Mouse (Mus musculus) erythroid progenitor cell, adult 5-6 weeks (primary cell): Measurements from ENCODE around the gene Haghl. TPM values are rescaled to one million over a fixed set of nuclear protein-coding genes. Genes with fewer than 3 reads are reported as not detected.

Experiments
- ATAC-seq: replicated peaks from 2 replicates; pipeline ENCODE4 v1.8.0; 2016; ENCODE audit warnings: moderate number of reproducible peaks, mild to moderate bottlenecking, moderate TSS enrichment, inconsistent platforms; ENCODE audit not compliant: poor library complexity, low FRiP score, severe bottlenecking
- total RNA-seq, 2 experiments: library from RNA; stranded (forward) in 1 of 2; stranded (reverse) in 1 of 2; fragments of 150-400 nt in 1 of 2; fragments of 186-747, 209-891 nt in 1 of 2; gene quantifications; 2 replicates each; pipeline versions ENCODE4 v1.2.3 to v1.2.4; 2015 to 2017; ENCODE audit warnings: low replicate concordance in 2 of 2

The Haghl gene
- total RNA-seq, 2 experiments from 2014 or later: 6.0 to 9.6 TPM

DNA sequence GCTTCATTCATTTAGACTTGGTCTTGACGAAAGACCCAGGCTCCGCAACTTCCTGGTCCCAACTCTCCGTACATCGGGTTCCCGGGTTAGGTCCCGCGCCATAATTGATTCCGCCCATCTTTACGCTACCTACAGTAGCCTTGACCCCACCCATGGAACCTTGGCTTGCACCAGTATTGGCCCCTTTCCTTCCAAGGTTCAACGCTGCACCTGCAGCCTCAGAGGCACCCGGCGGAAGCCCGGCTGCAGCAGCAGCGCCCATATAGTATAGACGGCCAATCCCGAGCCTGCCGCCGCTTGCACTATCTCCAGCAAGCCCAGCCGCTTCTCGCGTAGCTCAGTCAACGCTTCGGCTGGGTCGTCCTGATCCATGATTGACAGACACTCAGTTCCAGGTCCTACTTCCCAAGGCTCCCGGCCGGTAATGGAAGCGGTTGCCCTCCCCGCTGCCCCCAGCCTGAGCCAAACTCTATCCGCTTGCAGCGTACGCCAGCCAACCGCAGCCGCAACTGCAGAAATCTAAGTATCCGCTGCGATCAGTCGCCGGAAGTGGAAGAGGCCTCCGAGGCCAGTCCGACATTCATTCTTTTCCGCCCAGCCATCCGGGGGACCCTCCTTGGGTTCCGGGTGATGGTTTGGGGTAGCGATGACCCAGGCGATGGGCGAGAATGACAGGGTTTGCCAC lies 6.5 kb upstream of the Haghl start:
- peak; percentile 81 for ATAC-seq

DNA sequence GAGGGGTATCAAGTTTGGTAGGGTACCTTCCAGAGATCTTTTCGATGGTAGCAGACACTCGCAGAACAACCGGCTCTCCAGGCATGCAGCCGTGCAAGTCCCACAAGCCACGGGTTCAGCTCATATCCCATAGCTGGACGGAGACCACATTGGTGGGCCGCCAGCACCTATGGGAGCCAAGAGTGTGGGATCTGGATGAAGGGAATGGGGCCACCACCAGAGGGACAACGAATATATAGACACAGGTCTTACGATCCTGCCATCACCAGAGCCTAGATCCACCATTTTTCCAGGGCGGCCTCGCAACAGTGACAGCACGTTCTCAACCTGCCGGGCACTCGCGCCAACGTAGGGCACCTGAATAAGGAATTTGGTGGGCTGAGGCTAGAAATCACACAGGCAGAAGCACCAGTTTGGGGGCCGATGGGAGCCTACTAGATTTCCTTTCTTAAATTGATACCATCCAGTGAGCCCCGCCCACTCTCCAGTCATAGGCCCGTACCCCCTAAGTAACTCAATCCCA lies 5.9 kb upstream of the Haghl start:
- peak; percentile 4 for ATAC-seq

DNA sequence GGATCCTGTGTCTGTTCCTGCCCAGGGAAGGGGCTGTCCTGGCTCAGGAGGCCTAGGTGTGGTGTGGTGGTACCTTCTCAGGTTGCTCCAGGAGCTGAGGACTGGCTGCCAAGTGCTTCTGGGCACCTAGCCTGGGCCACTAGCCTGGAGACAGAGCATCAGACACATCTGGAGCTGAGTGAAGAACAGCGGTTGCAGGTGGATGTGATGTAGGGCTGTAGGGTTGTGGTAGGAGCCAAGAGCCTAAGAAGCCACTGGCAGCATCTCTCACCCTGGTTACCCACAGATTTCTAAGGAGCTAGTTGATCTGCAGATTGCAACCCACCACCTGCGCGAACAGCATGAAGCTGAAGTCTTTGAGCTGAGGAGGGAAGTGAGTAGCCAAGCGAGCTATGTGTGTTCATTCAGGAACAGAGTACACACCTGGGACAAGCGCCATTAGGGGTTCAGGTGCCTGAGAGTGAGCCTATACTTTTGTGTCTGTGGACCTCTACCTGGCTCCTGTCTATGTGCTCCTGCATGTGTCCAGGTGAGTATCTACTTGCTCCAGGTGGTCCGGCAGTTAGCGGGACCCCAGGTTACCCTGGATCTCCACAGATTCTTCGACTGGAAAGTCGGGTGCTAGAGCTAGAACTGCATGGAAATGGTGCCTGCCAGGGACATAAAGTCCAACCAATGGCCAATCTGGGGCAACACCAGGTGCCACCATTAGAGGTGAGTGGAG lies 1.5 kb upstream of the Haghl start:
- ATAC-seq: no peak

DNA sequence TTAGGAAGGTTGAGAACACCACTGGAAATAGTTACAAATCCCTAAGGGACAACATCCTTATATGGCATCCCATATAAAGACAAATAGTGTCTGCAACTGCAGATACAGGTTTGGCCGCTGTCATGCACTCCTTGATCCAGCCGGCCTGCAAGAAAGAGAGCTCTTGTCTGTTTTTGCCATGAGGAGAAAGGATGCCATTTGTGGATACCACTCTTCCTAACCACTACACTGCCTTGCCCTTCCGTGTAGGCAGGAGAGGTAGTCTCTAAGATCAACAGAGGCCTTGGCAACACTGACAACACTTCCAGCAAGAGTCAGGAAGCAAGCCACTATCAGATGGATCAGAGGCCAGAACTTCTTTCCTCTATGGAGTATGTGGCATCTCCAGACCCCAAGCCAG lies 807 bp upstream of the Haghl start, which contains the start of gene Ccdc78:
Ccdc78 (plus strand) TSS at position 301 of the 400 bp plus-strand sequence.
- no peak for ATAC-seq

DNA sequence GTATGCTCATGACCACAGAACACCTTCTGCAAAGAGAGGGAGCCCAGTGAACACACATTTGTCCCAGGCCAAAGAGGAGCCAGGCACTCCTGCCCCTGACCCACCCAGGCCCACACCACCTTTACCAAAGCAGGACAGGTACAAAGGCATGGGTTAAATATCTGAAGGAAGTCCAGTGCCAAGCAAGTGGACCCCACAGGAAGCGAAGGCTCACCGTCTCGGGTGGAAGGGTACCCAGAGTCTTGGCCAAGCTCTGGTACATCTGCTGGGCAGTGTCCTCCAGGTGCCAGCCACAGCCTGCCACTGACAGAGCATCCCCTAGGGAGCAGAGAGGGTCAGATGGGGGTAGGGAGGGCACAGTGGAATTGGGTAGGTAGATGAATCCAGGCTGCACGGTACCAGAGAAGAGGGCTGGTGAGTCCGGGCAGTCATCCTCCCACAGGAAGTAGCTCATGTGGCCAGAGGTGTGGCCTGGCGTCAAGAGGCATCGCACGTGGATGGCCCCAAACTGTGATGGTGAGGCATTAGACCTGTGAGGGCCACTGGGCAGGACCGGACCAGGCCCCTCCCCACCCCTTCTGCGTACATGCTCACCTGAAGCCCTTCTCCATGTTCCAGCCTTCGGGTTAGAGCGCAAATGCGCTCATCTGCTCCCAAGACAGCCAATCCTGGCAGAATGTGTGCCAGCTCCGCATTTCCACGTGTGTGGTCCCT lies 1.5 kb downstream of the Haghl start:
- no peak for ATAC-seq

DNA sequence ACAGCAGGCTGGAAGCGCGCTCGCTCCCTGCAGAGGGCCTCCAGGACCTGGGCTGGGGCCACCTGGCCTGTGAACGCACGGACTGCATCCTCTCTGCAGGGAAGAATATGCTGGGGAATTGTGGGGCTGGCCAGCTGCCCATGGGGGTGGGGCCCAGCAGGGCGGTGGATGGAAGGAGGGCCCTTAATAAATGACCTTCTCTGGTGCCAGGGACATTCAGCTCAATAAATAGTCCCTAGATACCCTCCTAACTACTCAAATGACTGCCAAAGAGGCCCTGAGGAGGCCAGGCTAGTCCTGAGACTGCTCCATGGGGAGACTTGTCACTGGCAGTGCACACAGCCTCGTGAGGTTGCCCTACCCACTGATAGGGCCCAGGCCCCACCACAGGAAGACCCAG lies 2.4 kb downstream of the Haghl start:
- no peak for ATAC-seq

DNA sequence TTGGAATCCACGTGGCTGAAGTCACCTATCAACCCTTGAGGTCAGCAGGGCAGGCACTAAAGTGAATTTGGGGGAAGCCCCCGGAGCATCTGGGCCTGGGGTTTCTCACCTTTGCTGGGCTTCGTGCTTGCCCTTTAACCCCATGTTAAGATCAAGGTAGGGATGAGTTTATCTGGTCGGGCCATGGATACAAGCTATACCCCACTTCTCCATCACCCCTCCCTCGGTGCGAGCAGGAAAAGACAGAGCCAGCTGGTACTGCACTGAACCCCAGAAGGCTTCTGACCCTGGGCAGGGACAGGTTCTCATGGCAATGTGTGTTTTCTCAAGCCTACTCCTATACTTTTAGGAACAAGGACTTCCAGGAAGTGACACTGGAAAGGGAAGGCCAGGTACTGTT lies 4.1 kb downstream of the Haghl start:
- ATAC-seq: no peak

GRCm38 (mm10) chr17:25777948-25778347 lies 7.5 kb downstream of the Haghl start:
- no peak for ATAC-seq

- ATAC-seq: no peak
Measured at GRCm38 (mm10) chr17:25775318-25776062, 10.0 kb downstream of the Haghl start.

DNA sequence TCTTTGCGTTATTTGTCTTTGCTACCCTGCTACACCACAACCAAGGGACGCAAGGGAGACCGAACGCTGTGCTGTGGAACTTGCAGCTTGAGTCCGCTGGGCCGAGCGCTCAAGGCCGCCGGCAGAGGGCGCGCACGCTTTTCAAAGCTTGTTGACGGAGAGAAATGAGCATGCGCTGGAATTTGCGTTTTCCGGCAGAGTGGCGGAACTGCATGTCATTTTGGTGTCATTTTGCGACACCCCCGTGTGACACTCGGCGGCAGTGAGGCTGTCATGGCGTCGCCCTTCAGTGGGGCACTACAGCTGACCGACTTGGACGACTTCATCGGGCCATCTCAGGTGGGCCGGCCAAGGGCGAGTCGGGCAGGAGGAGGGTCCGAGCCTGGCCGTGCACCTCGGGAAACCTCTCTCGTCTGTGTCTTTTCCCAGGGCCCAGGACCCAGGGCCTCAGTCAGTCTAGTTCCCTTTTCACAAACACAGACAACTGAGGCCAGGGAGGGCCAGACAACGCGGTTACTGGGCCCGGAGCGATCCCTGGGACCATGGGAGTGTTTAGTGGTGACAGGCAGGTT lies 11.8 kb downstream of the Haghl start, which contains the start of gene Narfl:
Narfl (plus strand) TSS at position 228 of the 572 bp plus-strand sequence.
- ATAC-seq: peak; percentile 99

GRCm38 (mm10) chr17:25769331-25769730 lies 16.1 kb downstream of the Haghl start:
- no peak for ATAC-seq

DNA sequence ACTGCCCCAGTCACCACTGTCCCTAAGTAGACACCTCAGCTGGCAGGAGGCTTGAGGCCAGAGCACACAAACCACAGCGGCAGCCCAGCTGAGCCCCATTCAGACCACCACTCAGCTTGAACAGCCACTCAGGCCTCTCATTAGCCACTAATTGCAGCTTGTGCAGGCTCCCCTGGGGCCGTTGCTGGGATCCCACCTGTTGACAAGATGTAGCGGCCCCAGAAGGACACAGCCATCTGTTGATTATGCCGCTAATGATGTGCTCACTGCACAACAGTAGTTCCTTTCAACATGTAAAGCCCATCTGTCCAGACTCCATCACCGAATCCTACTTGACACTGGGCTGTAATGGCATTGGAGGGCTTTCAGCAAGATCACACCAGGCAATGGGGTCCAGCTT lies 19.6 kb downstream of the Haghl start:
- ATAC-seq: no peak

DNA sequence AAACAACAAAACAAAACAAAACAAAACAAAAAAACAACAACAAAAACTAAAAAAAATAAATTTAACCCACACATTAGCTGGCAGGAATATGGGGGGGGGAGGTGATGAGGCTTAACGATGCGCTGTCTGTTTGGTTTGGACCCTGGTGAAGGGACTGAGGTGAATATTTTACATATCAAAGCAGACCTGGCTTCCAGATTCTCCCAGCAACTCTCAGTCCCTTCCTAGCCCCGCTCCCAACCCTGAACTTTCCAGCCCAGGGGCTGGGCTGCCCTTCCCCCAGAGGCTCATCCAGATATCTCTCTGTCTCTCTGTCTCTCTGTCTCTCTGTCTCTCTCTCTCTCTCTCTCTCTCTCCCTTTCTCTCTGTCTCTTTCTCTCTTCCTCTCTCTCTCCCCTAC lies 22.9 kb downstream of the Haghl start:
- no peak for ATAC-seq

DNA sequence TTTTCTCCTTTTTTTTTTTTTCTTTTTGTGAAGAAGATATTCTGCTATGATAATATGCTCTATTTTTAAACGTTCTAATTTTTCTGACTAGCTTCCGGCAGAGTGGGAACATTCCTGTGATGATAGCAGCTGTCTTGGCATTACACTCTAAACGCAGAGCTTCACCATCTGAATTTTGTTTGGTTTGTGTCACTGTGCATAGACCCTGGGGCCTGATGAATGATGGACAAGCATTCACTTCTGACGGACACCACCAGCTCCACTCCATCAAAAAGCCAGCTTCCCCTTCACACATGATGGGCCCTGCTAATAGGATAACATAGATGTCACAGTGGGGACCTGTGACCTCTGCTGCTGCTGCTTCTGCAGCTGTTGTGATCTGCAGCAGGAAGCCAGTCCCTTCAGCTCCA lies 23.9 kb downstream of the Haghl start:
- ATAC-seq: no peak

DNA sequence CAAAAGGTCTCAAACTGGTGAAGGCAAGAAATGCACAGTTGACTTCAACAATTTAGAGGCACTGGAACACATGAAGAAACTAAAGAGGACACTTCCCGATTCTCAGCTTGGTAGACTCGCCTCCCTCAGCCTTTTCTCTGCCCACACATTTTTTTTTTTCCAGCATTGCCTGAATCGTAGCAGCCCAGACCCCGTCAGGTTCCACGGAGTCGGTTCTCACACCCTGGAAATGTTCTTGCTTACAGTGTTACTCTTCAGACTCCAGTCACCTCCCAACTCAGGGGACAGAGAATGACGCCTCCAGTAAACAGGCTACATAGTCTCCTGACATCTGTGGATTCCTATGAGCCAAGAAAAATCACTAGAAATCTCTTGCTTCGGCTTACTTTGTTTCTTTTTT lies 25.3 kb downstream of the Haghl start:
- ATAC-seq: no peak

- ATAC-seq: no peak
Measured at GRCm38 (mm10) chr17:25757691-25758090, 27.8 kb downstream of the Haghl start.

- ATAC-seq: no peak
Measured at GRCm38 (mm10) chr17:25756378-25757242, 28.9 kb downstream of the Haghl start.

GRCm38 (mm10) chr17:25755627-25756377 lies 29.7 kb downstream of the Haghl start:
- no peak for ATAC-seq
